Mouse (Mus musculus) liver, embryonic 14.5 days (tissue): Measurements from ENCODE around the gene Polr1c. TPM values are rescaled to one million over a fixed set of nuclear protein-coding genes. Genes with fewer than 3 reads are reported as not detected.
A peak's percentile ranks its signal among the peaks of the same experiment; 100 is the strongest.

ENCODE experiments used
- ATAC-seq: fragments of 200-750 bp; cut with Nextera tagmentation; 2 replicates; pipeline ENCODE4 v1.8.0; 2017; ENCODE audit warnings: moderate number of reproducible peaks, mild to moderate bottlenecking, moderate library complexity; ENCODE audit not compliant: insufficient read depth
- DNase-seq, 3 experiments: peaks; one replicate each; pipeline ENCODE4 v3.0.0-alpha.2; 2012 to 2013; ENCODE audit warnings: low read depth in 3 of 3, low spot score in 3 of 3
- H3K27ac ChIP-seq: fragments of 300-500 bp; sonication (generic); 2 replicates; pipeline ENCODE4 v1.5.1; 2014; ENCODE audit warnings: moderate library complexity, mild to moderate bottlenecking, control low read depth, inconsistent platforms
- H3K27me3 ChIP-seq: fragments of 300-500 bp; sonication (generic); 2 replicates; pipeline ENCODE4 v1.6.1; 2014; ENCODE audit warnings: mild to moderate bottlenecking, low read length, moderate library complexity; ENCODE audit not compliant: control insufficient read depth, insufficient read depth
- H3K36me3 ChIP-seq: fragments of 300-500 bp; sonication (generic); replicated peaks from 2 replicates; pipeline ENCODE4 v1.6.1; 2014; ENCODE audit warnings: low read depth; ENCODE audit not compliant: control insufficient read depth, insufficient read depth
- H3K4me1 ChIP-seq, 2 experiments: fragments of 200-500 bp in 1 of 2; fragments of 300-500 bp in 1 of 2; sonication (generic) in 1 of 2; replicated peaks; 2 replicates each; pipeline ENCODE4 v1.6.1; 2012 to 2014; ENCODE audit warnings: antibody characterized with exemption in 1 of 2, inconsistent platforms in 1 of 2, low read length in 1 of 2; ENCODE audit not compliant: control insufficient read depth in 2 of 2, insufficient read depth in 2 of 2
- H3K4me2 ChIP-seq: fragments of 300-500 bp; sonication (generic); 2 replicates; pipeline ENCODE4 v1.6.1; 2014; ENCODE audit warnings: low read depth, mild to moderate bottlenecking, control low read depth, moderate library complexity
- H3K4me3 ChIP-seq, 2 experiments: fragments of 200-500 bp in 1 of 2; fragments of 300-500 bp in 1 of 2; sonication (generic) in 1 of 2; 2 replicates each; pipeline ENCODE4 v1.5.1; 2012 to 2014; ENCODE audit warnings: low read depth in 2 of 2, low read length in 2 of 2, mild to moderate bottlenecking in 2 of 2, control low read depth in 1 of 2, inconsistent platforms in 1 of 2, moderate library complexity in 1 of 2; ENCODE audit not compliant: insufficient read depth in 1 of 2
- H3K9ac ChIP-seq: fragments of 300-500 bp; sonication (generic); replicated peaks from 2 replicates; pipeline ENCODE4 v1.6.1; 2014; ENCODE audit warnings: mild to moderate bottlenecking, control low read depth, moderate library complexity
- H3K9me3 ChIP-seq: fragments of 300-500 bp; sonication (generic); 2 replicates; pipeline ENCODE4 v1.6.1; 2016; ENCODE audit warnings: low read length, mixed read lengths; ENCODE audit not compliant: control insufficient read depth
- CTCF ChIP-seq: IDR thresholded peaks from 2 replicates; pipeline ENCODE4 v1.5.1; 2016; ENCODE audit warnings: antibody characterized with exemption, low read depth, control low read depth
- EP300 ChIP-seq: IDR thresholded peaks from 2 replicates; pipeline ENCODE4 v1.6.1; 2016; ENCODE audit warnings: antibody characterized with exemption, low read depth
- WGBS: fragments of 180-500 bp; shearing (Covaris S2); extraction: QIAGEN DNeasy Blood & Tissue Kit; methylation state at CpG from one replicate; pipeline ENCODE4 v1.1.7; 2014; ENCODE audit not compliant: insufficient replicate concordance; 5-methylcytosine and 5-hydroxymethylcytosine counted together
- microRNA counts: library from miRNA; unstranded; fragments of <30 nt; microRNA quantifications from one replicate; lab custom pipeline; 2016
- microRNA-seq: library from miRNA; unstranded; fragments of <30 nt; microRNA quantifications from one replicate; pipeline ENCODE4, GENCODE M21; 2016
- polyA plus RNA-seq, 2 experiments: library from polyadenylated mRNA; depleted of rRNA in 1 of 2; stranded (reverse) in 1 of 2; unstranded in 1 of 2; fragments of >200 nt; fragmentation: Nextera tagmentation in 1 of 2; extraction: Ambion mirVana in 1 of 2; gene quantifications; 2 replicates each; pipeline versions ENCODE4 v1.2.1 to v1.2.3; 2012 to 2014

Polr1c gene
- polyA plus RNA-seq, 2 experiments, result 37.3 to 40.8 TPM

GRCm38 (mm10) chr17:46206676-46207075 is 41.2 kb downstream of the Polr1c start:
- H3K9ac ChIP-seq, result no peak overlapping the region
- H3K27ac ChIP-seq, result no peak overlapping the region
- no peaks in the 10 kb centered on the region for H3K9me3 ChIP-seq
- H3K36me3 ChIP-seq, result peaks cover 48% of the 10 kb centered on the region
- no peak for ATAC-seq
- TF ChIP-seq CTCF (no peak), EP300 (no peak)
- H3K4me2 ChIP-seq, result no peak overlapping the region
- H3K27me3 ChIP-seq, result no peaks in the 10 kb centered on the region
- DNase-seq, result no peak
- peaks cover 3 to 12% of the 10 kb centered on the region in 2 experiments; a peak in 3 of 4 replicates for H3K4me1 ChIP-seq
- H3K4me3 ChIP-seq, result no peak overlapping the region

- ATAC-seq, result no peak
- peaks cover 7 to 16% of the 10 kb centered on the region in 2 experiments for H3K4me1 ChIP-seq
- peak overlapping the region; percentile 79 for H3K4me2 ChIP-seq
- peak overlapping the region; percentile 52 for H3K27ac ChIP-seq
- no peaks in the 10 kb centered on the region for H3K9me3 ChIP-seq
- H3K4me3 ChIP-seq, result peak overlapping the region; percentile 85 to 91
- WGBS, result 0% methylated on average over 20 of the region's 20 CpGs
- no peak for DNase-seq
- H3K36me3 ChIP-seq, result peaks cover 35% of the 10 kb centered on the region
- no peak for TF ChIP-seq CTCF
- no peak for TF ChIP-seq EP300
- H3K9ac ChIP-seq, result peak overlapping the region; percentile 83
- no peaks in the 10 kb centered on the region for H3K27me3 ChIP-seq
These were observed 44.8 kb downstream of the Polr1c start for GRCm38 (mm10) chr17:46203078-46203477.

GRCm38 (mm10) chr17:46202421-46203071 is 45.3 kb downstream of the Polr1c start, which contains the start of the genes Polh and Xpo5:
Gene Polh, minus strand, starts transcription at chr17:46202645.
Gene Xpo5, plus strand, starts transcription at chr17:46202782.
- Histone ChIP-seq H3K9me3 (no peaks in the 10 kb centered on the region), H3K36me3 (peaks cover 34% of the 10 kb centered on the region), H3K4me3 (peak within 1 kb of the TSS; percentile 85 to 98), H3K27ac (peak within 1 kb of the TSS; percentile 97), H3K4me2 (peak within 1 kb of the TSS; percentile 79), H3K4me1 (peaks cover 7 to 16% of the 10 kb centered on the region in 2 experiments), H3K27me3 (no peaks in the 10 kb centered on the region), H3K9ac (peak within 1 kb of the TSS; percentile 83)
- TF ChIP-seq EP300 (peak; percentile 41; the same call in 1 of the 2 replicates), CTCF (peak; percentile 41)
- WGBS, result under 1% methylated on average over 66 of the region's 66 CpGs
- DNase-seq (peak; percentile 92 to 93 (median 93)), ATAC-seq (peak; percentile 96)

GRCm38 (mm10) chr17:46201151-46201550 is 46.7 kb downstream of the Polr1c start:
- Histone ChIP-seq H3K4me1 (peaks cover 7 to 16% of the 10 kb centered on the region in 2 experiments), H3K4me3 (peak overlapping the region; percentile 85 to 98; a peak in 3 of 4 replicates), H3K9me3 (no peaks in the 10 kb centered on the region), H3K9ac (peak overlapping the region; percentile 80), H3K27ac (no peak overlapping the region), H3K36me3 (peaks cover 37% of the 10 kb centered on the region), H3K27me3 (no peaks in the 10 kb centered on the region), H3K4me2 (peak overlapping the region; percentile 79)
- ATAC-seq, result no peak
- TF ChIP-seq CTCF (no peak), EP300 (no peak)
- DNase-seq, result peak; percentile 28 to 48 (median 46)
- 38% methylated on average over 6 of the region's 6 CpGs for WGBS

MicroRNAs within 50 kb of the gene (microRNA counts, 519-probe panel; counts per million panel counts)
- microRNA mmu-miR-693-3p (lab: Ali Mortazavi, UCI) (69.9 counts per million), microRNA mmu-miR-693-5p (lab: Ali Mortazavi, UCI) (69.9 counts per million)

Small RNAs within 50 kb of the gene (microRNA-seq; reads per million reads assigned to microRNA genes)
- 4.2 reads per million, percentile 3 among the genes with 10 or more reads in this experiment for gene Mir693

Other genes starting within 250 kb of the Polr1c start
- gene Vegfa, start 215.7 kb downstream of the Polr1c start, polyA plus RNA-seq (2012; rRNA removed), result 27.9 and 33.9 TPM in 2 replicates
- gene Vegfa, start 215.7 kb downstream of the Polr1c start, polyA plus RNA-seq (2014; fragmentation: Nextera tagmentation; extraction: Ambion mirVana), result 1.2 and 1.7 TPM in 2 replicates
- gene Mrps18a, start 137.1 kb downstream of the Polr1c start, polyA plus RNA-seq (2012; rRNA removed), result 22.8 and 29.7 TPM in 2 replicates
- 65.2 and 68.5 TPM in 2 replicates for gene Mrps18a, start 137.1 kb downstream of the Polr1c start, polyA plus RNA-seq (2014; fragmentation: Nextera tagmentation; extraction: Ambion mirVana)
- gene Rsph9, start 103.8 kb downstream of the Polr1c start, polyA plus RNA-seq (2012; rRNA removed), result 0.39 and 0.63 TPM in 2 replicates
- 0.71 and 0.77 TPM in 2 replicates for gene Rsph9, start 103.8 kb downstream of the Polr1c start, polyA plus RNA-seq (2014; fragmentation: Nextera tagmentation; extraction: Ambion mirVana)
- 25.3 and 25.6 TPM in 2 replicates for gene Mad2l1bp, start 94.5 kb downstream of the Polr1c start, polyA plus RNA-seq (2012; rRNA removed)
- 36.0 and 37.2 TPM in 2 replicates for gene Mad2l1bp, start 94.5 kb downstream of the Polr1c start, polyA plus RNA-seq (2014; fragmentation: Nextera tagmentation; extraction: Ambion mirVana)
- gene Gtpbp2, start 87.0 kb downstream of the Polr1c start, polyA plus RNA-seq (2012; rRNA removed), result 81.0 and 98.3 TPM in 2 replicates
- gene Gtpbp2, start 87.0 kb downstream of the Polr1c start, polyA plus RNA-seq (2014; fragmentation: Nextera tagmentation; extraction: Ambion mirVana), result 18.2 and 20.7 TPM in 2 replicates
- gene Polh, start 45.4 kb downstream of the Polr1c start, polyA plus RNA-seq (2012; rRNA removed), result 7.7 and 9.7 TPM in 2 replicates
- gene Polh, start 45.4 kb downstream of the Polr1c start, polyA plus RNA-seq (2014; fragmentation: Nextera tagmentation; extraction: Ambion mirVana), result 7.8 and 9.5 TPM in 2 replicates
- gene Xpo5, start 45.3 kb downstream of the Polr1c start, polyA plus RNA-seq (2012; rRNA removed), result 12.8 and 15.3 TPM in 2 replicates
- gene Xpo5, start 45.3 kb downstream of the Polr1c start, polyA plus RNA-seq (2014; fragmentation: Nextera tagmentation; extraction: Ambion mirVana), result 17.9 and 19.1 TPM in 2 replicates
- 22.4 and 23.2 TPM in 2 replicates for gene Yipf3, start within 50 bp of the Polr1c start, polyA plus RNA-seq (2012; rRNA removed)
- 38.1 and 42.5 TPM in 2 replicates for gene Yipf3, start within 50 bp of the Polr1c start, polyA plus RNA-seq (2014; fragmentation: Nextera tagmentation; extraction: Ambion mirVana)
- 0.11 and 0.17 TPM in 2 replicates for gene Lrrc73, start 5.5 kb upstream of the Polr1c start, polyA plus RNA-seq (2012; rRNA removed)
- gene Lrrc73, start 5.5 kb upstream of the Polr1c start, polyA plus RNA-seq (2014; fragmentation: Nextera tagmentation; extraction: Ambion mirVana), result 0.08 TPM in 1 of 2 replicates, not detected in the other
- 11.0 and 12.0 TPM in 2 replicates for gene Tjap1, start 35.0 kb upstream of the Polr1c start, polyA plus RNA-seq (2012; rRNA removed)
- gene Tjap1, start 35.0 kb upstream of the Polr1c start, polyA plus RNA-seq (2014; fragmentation: Nextera tagmentation; extraction: Ambion mirVana), result 7.7 and 8.5 TPM in 2 replicates
- 0.02 and 0.13 TPM in 2 replicates for gene Dlk2, start 49.4 kb upstream of the Polr1c start, polyA plus RNA-seq (2012; rRNA removed)
- gene Dlk2, start 49.4 kb upstream of the Polr1c start, polyA plus RNA-seq (2014; fragmentation: Nextera tagmentation; extraction: Ambion mirVana), result not detected in 2 replicates
- 1.7 TPM in 2 replicates for gene Abcc10, start 80.3 kb upstream of the Polr1c start, polyA plus RNA-seq (2012; rRNA removed)
- gene Abcc10, start 80.3 kb upstream of the Polr1c start, polyA plus RNA-seq (2014; fragmentation: Nextera tagmentation; extraction: Ambion mirVana), result 0.90 and 0.94 TPM in 2 replicates
- gene Zfp318, start 135.7 kb upstream of the Polr1c start, polyA plus RNA-seq (2012; rRNA removed), result 1.1 and 2.1 TPM in 2 replicates
- gene Zfp318, start 135.7 kb upstream of the Polr1c start, polyA plus RNA-seq (2014; fragmentation: Nextera tagmentation; extraction: Ambion mirVana), result 1.5 and 1.9 TPM in 2 replicates
- 0.05 TPM in 1 of 2 replicates, not detected in the other for gene Crip3, start 180.9 kb upstream of the Polr1c start, polyA plus RNA-seq (2012; rRNA removed)
- gene Crip3, start 180.9 kb upstream of the Polr1c start, polyA plus RNA-seq (2014; fragmentation: Nextera tagmentation; extraction: Ambion mirVana), result not detected in 2 replicates
- 0.03 and 0.04 TPM in 2 replicates for gene Slc22a7, start 190.4 kb upstream of the Polr1c start, polyA plus RNA-seq (2012; rRNA removed)
- 0.09 TPM in 1 of 2 replicates, not detected in the other for gene Slc22a7, start 190.4 kb upstream of the Polr1c start, polyA plus RNA-seq (2014; fragmentation: Nextera tagmentation; extraction: Ambion mirVana)
- gene Ttbk1, start 239.6 kb upstream of the Polr1c start, polyA plus RNA-seq (2012; rRNA removed), result 0.02 and 0.04 TPM in 2 replicates
- not detected in 2 replicates for gene Ttbk1, start 239.6 kb upstream of the Polr1c start, polyA plus RNA-seq (2014; fragmentation: Nextera tagmentation; extraction: Ambion mirVana)
- gene Dnph1, start 248.7 kb upstream of the Polr1c start, polyA plus RNA-seq (2012; rRNA removed), result 12.0 and 14.0 TPM in 2 replicates
- gene Dnph1, start 248.7 kb upstream of the Polr1c start, polyA plus RNA-seq (2014; fragmentation: Nextera tagmentation; extraction: Ambion mirVana), result 20.0 and 24.2 TPM in 2 replicates